Mouse (Mus musculus): ENCODE data around the gene Capzb. TPM values are rescaled to one million over a fixed set of nuclear protein-coding genes. Genes with fewer than 3 reads are reported as not detected.

The Capzb gene
- total and polyA plus RNA-seq, 2 experiments from 2014 or later = 88.5 to 315 TPM

DNA sequence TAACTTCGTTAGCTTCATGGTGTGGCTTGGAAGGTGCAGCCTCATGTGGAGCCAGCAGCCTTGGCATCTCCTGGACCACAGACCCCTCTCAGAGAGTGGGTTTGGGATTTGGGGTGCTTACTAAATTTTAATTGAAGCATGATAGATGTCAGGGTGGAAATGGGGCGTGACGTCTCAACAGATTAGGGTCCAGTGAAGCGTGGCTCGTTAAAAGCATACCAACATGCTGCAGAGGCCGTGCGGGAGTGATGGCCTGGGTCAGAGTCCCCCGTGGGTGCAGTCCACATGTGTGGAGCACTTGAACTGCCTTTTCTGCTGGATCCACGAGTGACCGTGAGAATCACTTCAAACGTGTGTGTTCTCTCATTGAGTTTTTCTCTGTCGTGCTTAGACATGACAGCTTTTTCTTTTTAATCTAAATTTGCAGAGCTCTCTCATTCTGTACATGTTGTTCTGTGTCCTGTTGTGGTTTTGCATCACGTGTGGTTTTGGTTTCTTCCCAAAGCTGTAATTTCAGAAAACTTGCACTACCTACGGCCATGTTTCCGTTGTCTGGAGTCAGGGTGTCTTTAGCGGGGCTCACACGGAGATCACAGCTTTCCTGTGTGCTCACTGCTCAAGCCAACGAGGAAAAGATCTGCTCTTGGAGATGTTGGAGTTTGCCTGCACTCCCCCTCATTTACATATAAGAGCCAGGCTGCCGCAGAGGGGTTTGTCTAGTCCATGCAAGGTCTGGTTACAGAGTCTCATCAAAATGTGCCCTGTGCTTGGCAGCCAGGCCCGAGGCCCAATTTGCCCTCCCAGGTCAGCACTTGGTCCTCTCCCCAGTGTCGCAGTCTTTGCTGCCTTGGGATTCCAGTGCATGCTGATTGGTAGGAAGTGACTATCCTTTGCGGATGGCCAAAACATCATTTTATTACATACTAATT is 49.2 kb downstream of the Capzb start:
- Histone ChIP-seq H3K27ac (no peak overlapping the region), H3K4me3 (ENCODE audit: low read length) (no peak overlapping the region), H3K27me3 (ENCODE audit: insufficient read depth, low read length) (no peaks in the 10 kb centered on the region), H3K9ac (replicated peaks; ENCODE audit: low read length) (no peak overlapping the region), H3K4me2 (ENCODE audit: low read depth, low read length) (no peak overlapping the region), H3K36me3 (ENCODE audit: insufficient read depth, low read length) (peaks cover 11% of the 10 kb centered on the region; the same call in 1 of the 2 replicates), H3K9me3 (ENCODE audit: low read length) (no peaks in the 10 kb centered on the region), H3K4me1 (ENCODE audit: insufficient read depth, low read length) (peaks cover 26% of the 10 kb centered on the region)
- DNase-seq (ENCODE audit: low spot score) = no peak
- WGBS = 63% methylated on average over 22 of the region's 22 CpGs
- TF ChIP-seq CTCF (IDR thresholded peaks at IDR 0.05; ENCODE audit: low read depth) = no peak
- ATAC-seq = no peak

GRCm38 (mm10) chr4:139242607-139242955 is 49.9 kb downstream of the Capzb start:
- WGBS = 75% methylated on average over 7 of the region's 7 CpGs
- TF ChIP-seq CTCF (IDR thresholded peaks at IDR 0.05; ENCODE audit: low read depth) = no peak
- no peak for ATAC-seq
- no peak overlapping the region for H3K4me3 ChIP-seq (ENCODE audit: low read length)
- H3K9ac ChIP-seq (replicated peaks; ENCODE audit: low read length) = no peak overlapping the region
- H3K36me3 ChIP-seq (ENCODE audit: insufficient read depth, low read length) = peaks cover 11% of the 10 kb centered on the region; the same call in 1 of the 2 replicates
- H3K4me1 ChIP-seq (ENCODE audit: insufficient read depth, low read length) = peaks cover 28% of the 10 kb centered on the region
- no peaks in the 10 kb centered on the region for H3K27me3 ChIP-seq (ENCODE audit: insufficient read depth, low read length)
- no peak overlapping the region for H3K4me2 ChIP-seq (ENCODE audit: low read depth, low read length)
- no peak for DNase-seq (ENCODE audit: low spot score)
- H3K27ac ChIP-seq = no peak overlapping the region
- no peaks in the 10 kb centered on the region for H3K9me3 ChIP-seq (ENCODE audit: low read length)

- Histone ChIP-seq H3K27ac (peak overlapping the region; percentile 32; the same call in 1 of the 2 replicates), H3K27me3 (ENCODE audit: insufficient read depth, low read length) (no peaks in the 10 kb centered on the region), H3K36me3 (ENCODE audit: insufficient read depth, low read length) (peaks cover 11% of the 10 kb centered on the region; the same call in 1 of the 2 replicates), H3K4me2 (ENCODE audit: low read depth, low read length) (no peak overlapping the region), H3K4me3 (ENCODE audit: low read length) (no peak overlapping the region), H3K9me3 (ENCODE audit: low read length) (no peaks in the 10 kb centered on the region), H3K9ac (replicated peaks; ENCODE audit: low read length) (0 out of 2 replicates have a peak overlapping the region, but pooled peaks have one; percentile 13), H3K4me1 (ENCODE audit: insufficient read depth, low read length) (peaks cover 28% of the 10 kb centered on the region)
- no peak for TF ChIP-seq CTCF (IDR thresholded peaks at IDR 0.05; ENCODE audit: low read depth)
- no peak for ATAC-seq
- no peak for DNase-seq (ENCODE audit: low spot score)
- 60% methylated on average over 3 of the region's 3 CpGs for WGBS
Observed at GRCm38 (mm10) chr4:139244176-139244575, 51.5 kb downstream of the Capzb start.

DNA sequence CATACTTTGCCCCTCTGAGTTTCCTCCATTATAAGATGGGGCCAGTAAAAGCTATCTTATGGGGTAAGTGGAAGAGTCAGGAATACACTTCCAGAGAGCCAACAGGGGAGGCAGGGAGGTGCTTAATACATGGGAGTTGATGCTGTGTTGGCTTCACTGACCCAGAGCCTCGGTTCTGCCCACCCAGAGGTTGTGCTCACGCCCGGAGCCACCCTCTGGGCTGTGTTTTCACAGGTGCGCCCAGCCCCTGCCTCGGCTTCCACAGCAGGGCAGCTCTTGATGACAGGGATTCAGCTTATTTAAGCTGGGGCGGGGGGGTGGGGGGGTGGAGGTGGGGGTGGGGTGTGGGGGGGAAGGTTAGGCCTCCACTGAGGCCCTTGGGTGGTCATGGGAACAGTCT is 52.1 kb downstream of the Capzb start:
- 81% methylated on average over 5 of the region's 6 CpGs for WGBS
- H3K4me3 ChIP-seq (ENCODE audit: low read length) = no peak overlapping the region
- H3K9me3 ChIP-seq (ENCODE audit: low read length) = no peaks in the 10 kb centered on the region
- H3K27me3 ChIP-seq (ENCODE audit: insufficient read depth, low read length) = no peaks in the 10 kb centered on the region
- H3K9ac ChIP-seq (replicated peaks; ENCODE audit: low read length) = 0 out of 2 replicates have a peak overlapping the region, but pooled peaks have one; percentile 13
- H3K4me1 ChIP-seq (ENCODE audit: insufficient read depth, low read length) = peaks cover 28% of the 10 kb centered on the region
- H3K4me2 ChIP-seq (ENCODE audit: low read depth, low read length) = no peak overlapping the region
- DNase-seq (ENCODE audit: low spot score) (no peak), ATAC-seq (no peak)
- no peak for TF ChIP-seq CTCF (IDR thresholded peaks at IDR 0.05; ENCODE audit: low read depth)
- H3K36me3 ChIP-seq (ENCODE audit: insufficient read depth, low read length) = peaks cover 8% of the 10 kb centered on the region; the same call in 1 of the 2 replicates
- peak overlapping the region; percentile 32; the same call in 1 of the 2 replicates for H3K27ac ChIP-seq

DNA sequence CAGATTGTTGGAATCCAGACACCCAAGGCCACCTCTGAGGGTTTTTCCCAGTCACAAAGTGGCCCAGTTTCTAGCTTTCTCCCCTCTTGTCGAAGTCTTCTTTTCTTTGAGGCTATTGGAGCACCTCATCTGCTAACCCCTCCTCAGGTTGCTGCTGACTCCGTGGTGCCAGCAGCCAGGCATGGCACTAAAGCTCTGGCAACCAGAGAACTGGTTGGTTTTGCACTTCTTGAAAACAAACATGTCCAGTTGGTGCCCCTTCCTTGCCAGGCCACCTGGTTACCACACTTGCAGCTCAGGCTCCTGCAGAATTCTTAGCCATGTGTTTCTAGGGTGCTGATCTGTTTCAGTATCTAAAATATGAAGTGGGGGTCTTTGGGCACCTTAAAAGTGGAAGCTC is 52.8 kb downstream of the Capzb start:
- Histone ChIP-seq H3K4me3 (ENCODE audit: low read length) (no peak overlapping the region), H3K9ac (replicated peaks; ENCODE audit: low read length) (no peak overlapping the region), H3K36me3 (ENCODE audit: insufficient read depth, low read length) (peaks cover under 1% of the 10 kb centered on the region; the same call in 1 of the 2 replicates), H3K9me3 (ENCODE audit: low read length) (no peaks in the 10 kb centered on the region), H3K4me2 (ENCODE audit: low read depth, low read length) (no peak overlapping the region), H3K27me3 (ENCODE audit: insufficient read depth, low read length) (no peaks in the 10 kb centered on the region), H3K27ac (peak overlapping the region; percentile 52; the same call in 1 of the 2 replicates), H3K4me1 (ENCODE audit: insufficient read depth, low read length) (peaks cover 28% of the 10 kb centered on the region)
- TF ChIP-seq CTCF (IDR thresholded peaks at IDR 0.05; ENCODE audit: low read depth) = no peak
- ATAC-seq (no peak), DNase-seq (ENCODE audit: low spot score) (no peak)
- WGBS = 83% methylated on average over 2 of the region's 2 CpGs

- no peak overlapping the region for H3K4me2 ChIP-seq (ENCODE audit: low read depth, low read length)
- H3K9me3 ChIP-seq (ENCODE audit: low read length) = no peaks in the 10 kb centered on the region
- no peak overlapping the region for H3K9ac ChIP-seq (replicated peaks; ENCODE audit: low read length)
- peak; percentile 69 for DNase-seq (ENCODE audit: low spot score)
- H3K4me1 ChIP-seq (ENCODE audit: insufficient read depth, low read length) = peaks cover 32% of the 10 kb centered on the region
- TF ChIP-seq CTCF (IDR thresholded peaks at IDR 0.05; ENCODE audit: low read depth) = peak; percentile 19; the same call in 1 of the 2 replicates
- peak overlapping the region; percentile 52 for H3K27ac ChIP-seq
- 34% methylated on average over 7 of the region's 7 CpGs for WGBS
- no peak overlapping the region for H3K4me3 ChIP-seq (ENCODE audit: low read length)
- H3K27me3 ChIP-seq (ENCODE audit: insufficient read depth, low read length) = no peaks in the 10 kb centered on the region
- peak; percentile 65 for ATAC-seq
- no peaks in the 10 kb centered on the region; the same call in 1 of the 2 replicates for H3K36me3 ChIP-seq (ENCODE audit: insufficient read depth, low read length)
Observed at GRCm38 (mm10) chr4:139246130-139246877, 53.6 kb downstream of the Capzb start.
